21 mouse cellular contexts compared by ENCODE assay signal in the genomic region with DNA sequence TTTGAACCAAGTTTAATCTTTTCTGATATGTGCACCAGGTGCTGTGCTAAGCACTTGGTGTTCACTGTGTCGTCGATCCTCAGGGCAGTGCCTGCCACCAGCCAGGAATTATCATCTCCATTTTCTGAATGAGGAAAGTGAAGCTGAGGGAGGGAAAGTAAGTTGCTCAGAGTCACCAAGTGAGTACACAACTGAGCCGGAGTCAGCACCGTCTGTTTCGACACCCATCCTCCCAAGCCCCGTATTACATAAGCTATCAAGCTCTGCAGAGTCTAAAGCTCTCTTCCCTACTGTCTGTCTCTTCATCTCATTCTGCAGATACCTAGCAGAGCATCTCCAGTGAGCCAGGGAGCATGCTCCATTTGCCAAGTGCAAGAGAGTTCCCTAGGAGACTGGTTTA.
A peak's percentile ranks its signal among the peaks of the same experiment; 100 is the strongest.
DNase-seq lines count a peak whose midpoint lies in the region; ATAC-seq lines count a peak whose summit lies in the region.
"Had no signal": no experiment of that assay in that cellular context is flagged by ENCODE, and none has a peak within 500 bp of the region (broad histone marks: within the 10 kb centered on the region; RNA-seq: fewer than 3 reads in every experiment).

No protein-coding gene starts in this region.

- H3K4me3 ChIP-seq in heart, embryonic 12.5 days: no peak overlapping the region
- H3K4me3 ChIP-seq in hindbrain, embryonic 10.5 days: no peak overlapping the region
- H3K4me3 ChIP-seq: embryonic facial prominence, embryonic 15.5 days; limb, embryonic 12.5 days; liver, embryonic 12.5 days; midbrain, embryonic 15.5 days; myocyte had no signal

- peak; percentile 40 for DNase-seq in heart, adult 11 months
- DNase-seq in frontal cortex, postnatal 36 days (ENCODE audit: low spot score in 2 of 2): peak; percentile 49 to 66
- peak; percentile 17 to 22 for DNase-seq in layer of hippocampus, postnatal 14 days (ENCODE audit: low spot score in 2 of 2)
- DNase-seq in left cerebral cortex, postnatal 36 days (ENCODE audit: low spot score in 2 of 2): peak; percentile 45 to 52
- DNase-seq in thymus, postnatal 10 days (ENCODE audit: low spot score in 2 of 2): no peak
- DNase-seq in hindbrain, embryonic 10.5 days (ENCODE audit: low spot score): no peak
- DNase-seq in thymus, postnatal 25 days: no peak
- DNase-seq: cerebellum, postnatal 36 days; gastrocnemius, postnatal 36 days; kidney, adult 18-20 months; kidney, postnatal 10 days; lung, embryonic 14.5 days; lung, postnatal 36 days; thymus, postnatal 36 days had no signal

- intact Hi-C loops in left cerebral cortex, postnatal 36 days (cut with DNase I): loop anchor here (10.0 kb wide), 1 partner anchor 110 kb away; no protein-coding TSS in a partner anchor

- H3K27me3 ChIP-seq in heart, embryonic 12.5 days (replicated peaks): no peaks in the 10 kb centered on the region
- H3K27me3 ChIP-seq in hindbrain, embryonic 10.5 days (ENCODE audit: insufficient read depth, poor library complexity, severe bottlenecking): no peaks in the 10 kb centered on the region
- H3K27me3 ChIP-seq: embryonic facial prominence, embryonic 15.5 days; limb, embryonic 12.5 days; liver, embryonic 12.5 days; midbrain, embryonic 15.5 days had no signal

- WGBS in heart, embryonic 12.5 days: 71% methylated on average over 6 of the region's 6 CpGs
- 92% methylated on average over 6 of the region's 6 CpGs for WGBS in hindbrain, embryonic 10.5 days

- no peak for ATAC-seq in heart, embryonic 12.5 days (ENCODE audit: insufficient number of reproducible peaks, low FRiP score)
- ATAC-seq: liver, embryonic 12.5 days; midbrain, embryonic 15.5 days had no signal

- no peaks in the 10 kb centered on the region for H3K36me3 ChIP-seq in heart, embryonic 12.5 days
- H3K36me3 ChIP-seq in hindbrain, embryonic 10.5 days: no peaks in the 10 kb centered on the region
- H3K36me3 ChIP-seq: embryonic facial prominence, embryonic 15.5 days; G1E; limb, embryonic 12.5 days; liver, embryonic 12.5 days; midbrain, embryonic 15.5 days had no signal

- no peak overlapping the region for H3K4me2 ChIP-seq in heart, embryonic 12.5 days
- H3K4me2 ChIP-seq: embryonic facial prominence, embryonic 15.5 days; limb, embryonic 12.5 days; liver, embryonic 12.5 days; lung, embryonic 14.5 days; midbrain, embryonic 15.5 days had no signal

- no peaks in the 10 kb centered on the region for H3K4me1 ChIP-seq in heart, embryonic 12.5 days (replicated peaks)
- H3K4me1 ChIP-seq in hindbrain, embryonic 10.5 days (replicated peaks): no peaks in the 10 kb centered on the region
- H3K4me1 ChIP-seq: embryonic facial prominence, embryonic 15.5 days; limb, embryonic 12.5 days; liver, embryonic 12.5 days; midbrain, embryonic 15.5 days had no signal

- no peak overlapping the region for H3K27ac ChIP-seq in heart, embryonic 12.5 days (ENCODE audit: poor library complexity, severe bottlenecking)
- no peak overlapping the region for H3K27ac ChIP-seq in hindbrain, embryonic 10.5 days
- H3K27ac ChIP-seq: embryonic facial prominence, embryonic 15.5 days; limb, embryonic 12.5 days; liver, embryonic 12.5 days; midbrain, embryonic 15.5 days had no signal

- no peak overlapping the region for H3K9ac ChIP-seq in heart, embryonic 12.5 days
- H3K9ac ChIP-seq: embryonic facial prominence, embryonic 15.5 days; limb, embryonic 12.5 days; liver, embryonic 12.5 days; lung, embryonic 14.5 days; midbrain, embryonic 15.5 days had no signal

- H3K9me3 ChIP-seq in heart, embryonic 12.5 days (replicated peaks): no peaks in the 10 kb centered on the region
- H3K9me3 ChIP-seq in hindbrain, embryonic 10.5 days: no peaks in the 10 kb centered on the region
- H3K9me3 ChIP-seq: embryonic facial prominence, embryonic 15.5 days; limb, embryonic 12.5 days; liver, embryonic 12.5 days; midbrain, embryonic 15.5 days had no signal

Comparison
In these comparisons a context has a peak if more than half of its experiments do, and no peak if none do; other contexts are left out.
1. DNase-seq: peak in heart, adult 11 months (single experiment), frontal cortex, postnatal 36 days (2 of 2), layer of hippocampus, postnatal 14 days (2 of 2) and left cerebral cortex, postnatal 36 days (2 of 2); none in thymus, postnatal 10 days (0 of 2), hindbrain, embryonic 10.5 days (single experiment) and thymus, postnatal 25 days (single experiment).